Mouse (Mus musculus): Measurements from ENCODE around the gene Khsrp. TPM values are rescaled to one million over a fixed set of nuclear protein-coding genes. Genes with fewer than 3 reads are reported as not detected.

Gene Khsrp
- polyA plus RNA-seq, 1 experiment = 68.5 TPM

DNA sequence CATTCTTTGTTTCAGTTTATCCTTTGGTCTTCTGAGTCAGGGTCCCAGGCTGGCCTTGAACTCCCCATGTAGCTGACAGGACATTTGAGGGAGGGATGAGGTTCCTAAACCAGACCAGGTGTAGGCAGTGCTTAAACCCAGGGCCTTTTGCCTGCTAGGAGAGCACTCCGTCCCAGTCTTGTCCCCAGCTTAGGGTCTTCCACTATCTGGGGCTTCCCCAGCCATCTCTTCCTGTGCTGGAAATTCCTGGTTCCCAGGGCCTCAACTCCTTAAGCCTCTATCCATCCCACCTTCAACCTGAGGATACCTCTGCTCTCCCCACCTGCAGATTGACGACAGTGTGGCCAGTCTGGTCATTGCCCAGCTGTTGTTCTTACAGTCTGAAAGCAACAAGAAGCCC, 40.4 kb downstream of the Khsrp start:
- Histone ChIP-seq H3K27me3 (ENCODE audit: control insufficient read depth, insufficient read depth, insufficient read length) (no peaks in the 10 kb centered on the region), H3K36me3 (ENCODE audit: control insufficient read depth, insufficient read depth) (peaks cover 39% of the 10 kb centered on the region), H3ac (ENCODE audit: control insufficient read depth, insufficient read length, low read depth) (peak overlapping the region; percentile 60), H3K4me3 (ENCODE audit: insufficient read depth, poor library complexity, severe bottlenecking) (peak overlapping the region; percentile 76), H3K79me2 (ENCODE audit: control insufficient read depth, insufficient read depth) (peaks cover 28% of the 10 kb centered on the region), H3K79me3 (ENCODE audit: low read depth) (peaks cover 19% of the 10 kb centered on the region)
- TF ChIP-seq FOSL1 (IDR thresholded peaks at IDR 0.05; ENCODE audit: insufficient read depth, low read length, poor library complexity, severe bottlenecking) = no peak
- TF ChIP-seq CTCF (IDR thresholded peaks at IDR 0.05; ENCODE audit: control insufficient read depth, insufficient read depth, insufficient read length) = no peak
- TF ChIP-seq MYOD1 (IDR thresholded peaks at IDR 0.05; ENCODE audit: control insufficient read depth, insufficient read length, low read depth) = no peak
- no peak for TF ChIP-seq USF1 (IDR thresholded peaks at IDR 0.05; ENCODE audit: low read depth)
- no peak for TF ChIP-seq MAX (IDR thresholded peaks at IDR 0.05)
- no peak for TF ChIP-seq MYOG (IDR thresholded peaks at IDR 0.05; ENCODE audit: control insufficient read depth, extremely low read depth, insufficient read length)
- no peak for TF ChIP-seq CEBPB (IDR thresholded peaks at IDR 0.05; ENCODE audit: low read depth)

DNA sequence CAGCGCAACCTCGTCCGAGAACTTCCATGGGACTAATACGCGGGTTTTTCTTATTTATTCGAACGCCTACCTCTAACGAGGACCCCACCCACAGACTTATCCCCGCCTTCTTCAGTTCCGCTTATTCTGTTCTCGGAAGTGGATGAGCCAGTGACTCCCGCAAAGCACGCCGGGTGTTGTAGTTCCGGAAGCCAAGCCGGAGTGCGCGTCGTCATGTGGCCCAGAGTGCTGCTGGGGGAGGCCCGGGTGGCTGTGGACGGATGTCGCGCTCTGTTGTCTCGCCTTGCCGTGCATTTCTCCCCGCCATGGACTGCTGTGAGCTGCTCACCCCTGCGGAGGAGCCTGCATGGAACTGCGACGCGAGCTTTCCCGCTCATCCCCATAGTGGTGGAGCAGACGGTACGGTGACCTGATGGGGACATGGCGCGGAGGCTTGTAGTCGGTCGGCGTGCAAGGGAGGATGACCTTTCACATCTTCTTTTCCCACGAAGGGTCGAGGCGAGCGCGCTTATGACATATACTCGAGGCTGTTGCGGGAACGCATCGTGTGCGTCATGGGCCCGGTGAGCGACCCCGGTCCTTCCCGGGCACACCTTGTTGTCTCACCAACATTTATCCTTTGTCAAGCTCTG, 41.1 kb downstream of the Khsrp start, which contains the start of gene Clpp:
Clpp (plus strand) TSS at position 191 of the 632 bp plus-strand sequence.
- H3K27me3 ChIP-seq (ENCODE audit: control insufficient read depth, insufficient read depth, insufficient read length) = no peaks in the 10 kb centered on the region
- H3K79me3 ChIP-seq (ENCODE audit: low read depth) = peaks cover 19% of the 10 kb centered on the region
- H3K4me3 ChIP-seq (ENCODE audit: insufficient read depth, poor library complexity, severe bottlenecking) = peak within 1 kb of the TSS; percentile 76
- H3ac ChIP-seq (ENCODE audit: control insufficient read depth, insufficient read length, low read depth) = peak within 1 kb of the TSS; percentile 81
- TF ChIP-seq MYOG (IDR thresholded peaks at IDR 0.05; ENCODE audit: control insufficient read depth, extremely low read depth, insufficient read length) (no peak), USF1 (IDR thresholded peaks at IDR 0.05; ENCODE audit: low read depth) (peak; percentile 22), CTCF (IDR thresholded peaks at IDR 0.05; ENCODE audit: control insufficient read depth, insufficient read depth, insufficient read length) (no peak), MAX (IDR thresholded peaks at IDR 0.05) (no peak)
- peaks cover 32% of the 10 kb centered on the region for H3K36me3 ChIP-seq (ENCODE audit: control insufficient read depth, insufficient read depth)
- peaks cover 28% of the 10 kb centered on the region for H3K79me2 ChIP-seq (ENCODE audit: control insufficient read depth, insufficient read depth)

DNA sequence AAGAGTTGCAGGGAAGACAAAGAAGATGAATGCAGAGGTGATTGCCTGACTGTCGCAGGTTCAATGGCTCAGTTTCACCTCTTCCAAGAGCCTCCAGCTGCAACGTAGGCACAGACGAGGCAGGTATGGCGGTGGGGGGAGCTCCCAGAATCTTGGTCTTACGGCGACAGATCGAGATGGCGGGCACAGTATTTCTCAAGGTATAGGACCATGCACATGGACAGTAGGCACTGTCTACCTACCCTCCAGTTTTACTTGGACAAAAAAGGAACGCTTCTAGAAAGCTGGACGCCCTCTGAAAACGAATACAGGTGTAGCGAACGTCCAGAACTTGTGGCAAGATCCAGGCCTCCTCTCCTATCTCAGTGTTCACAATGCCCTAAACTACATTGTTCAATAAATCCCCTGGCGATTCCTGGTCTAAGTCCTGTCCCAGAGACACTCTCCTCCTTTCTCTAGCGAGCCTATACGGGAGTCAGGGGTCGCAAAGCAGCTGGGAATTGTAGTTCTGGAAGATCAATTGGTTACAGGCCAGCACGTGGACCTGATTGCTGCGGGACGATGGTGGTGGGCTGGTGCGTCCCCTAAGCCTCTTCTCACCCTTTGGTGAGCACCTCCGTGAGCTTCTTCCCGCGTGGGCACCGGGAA, 41.7 kb downstream of the Khsrp start:
- TF ChIP-seq MYOD1 (IDR thresholded peaks at IDR 0.05; ENCODE audit: control insufficient read depth, insufficient read length, low read depth) = no peak
- TF ChIP-seq USF1 (IDR thresholded peaks at IDR 0.05; ENCODE audit: low read depth) = peak; percentile 68
- peak; percentile 67 for TF ChIP-seq MAX (IDR thresholded peaks at IDR 0.05)
- H3K79me2 ChIP-seq (ENCODE audit: control insufficient read depth, insufficient read depth) = peaks cover 28% of the 10 kb centered on the region
- peak overlapping the region; percentile 76 for H3K4me3 ChIP-seq (ENCODE audit: insufficient read depth, poor library complexity, severe bottlenecking)
- H3K36me3 ChIP-seq (ENCODE audit: control insufficient read depth, insufficient read depth) = peaks cover 26% of the 10 kb centered on the region
- peak overlapping the region; percentile 57 for H3ac ChIP-seq (ENCODE audit: control insufficient read depth, insufficient read length, low read depth)
- peaks cover 19% of the 10 kb centered on the region for H3K79me3 ChIP-seq (ENCODE audit: low read depth)
- H3K27me3 ChIP-seq (ENCODE audit: control insufficient read depth, insufficient read depth, insufficient read length) = no peaks in the 10 kb centered on the region

DNA sequence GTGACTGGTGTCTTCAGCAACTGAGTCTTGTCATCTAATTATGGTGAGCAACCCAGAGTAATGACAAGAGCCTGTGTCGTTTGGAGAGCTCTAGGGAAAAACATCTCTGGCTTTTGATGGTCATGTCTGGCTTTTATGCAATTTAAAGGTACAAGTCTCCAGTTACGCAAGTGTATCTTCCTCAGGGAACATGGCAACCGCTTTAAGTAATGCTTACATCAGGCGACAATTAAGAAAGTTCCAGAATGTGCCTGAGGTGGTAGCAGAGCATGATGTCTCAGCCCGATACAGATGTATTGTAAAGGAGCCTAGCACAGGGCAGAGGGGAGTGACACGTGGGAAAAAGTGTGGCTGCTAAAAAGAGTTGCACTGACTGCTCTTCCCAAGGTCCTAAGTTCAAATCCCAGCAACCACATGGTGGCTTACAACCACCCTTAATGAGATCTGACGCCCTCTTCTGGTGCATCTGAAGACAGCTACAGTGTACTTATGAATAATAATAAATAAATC, 42.3 kb downstream of the Khsrp start:
- Histone ChIP-seq H3K27me3 (ENCODE audit: control insufficient read depth, insufficient read depth, insufficient read length) (no peaks in the 10 kb centered on the region), H3K36me3 (ENCODE audit: control insufficient read depth, insufficient read depth) (peaks cover 21% of the 10 kb centered on the region), H3ac (ENCODE audit: control insufficient read depth, insufficient read length, low read depth) (no peak overlapping the region), H3K4me3 (ENCODE audit: insufficient read depth, poor library complexity, severe bottlenecking) (no peak overlapping the region), H3K79me3 (ENCODE audit: low read depth) (peaks cover 19% of the 10 kb centered on the region), H3K79me2 (ENCODE audit: control insufficient read depth, insufficient read depth) (peaks cover 28% of the 10 kb centered on the region)
- TF ChIP-seq USF1 (IDR thresholded peaks at IDR 0.05; ENCODE audit: low read depth) = no peak
- no peak for TF ChIP-seq MYOD1 (IDR thresholded peaks at IDR 0.05; ENCODE audit: control insufficient read depth, insufficient read length, low read depth)
- TF ChIP-seq FOSL1 (IDR thresholded peaks at IDR 0.05; ENCODE audit: insufficient read depth, low read length, poor library complexity, severe bottlenecking) = no peak
- no peak for TF ChIP-seq CEBPB (IDR thresholded peaks at IDR 0.05; ENCODE audit: low read depth)
- no peak for TF ChIP-seq MAX (IDR thresholded peaks at IDR 0.05)
- no peak for TF ChIP-seq MYOG (IDR thresholded peaks at IDR 0.05; ENCODE audit: control insufficient read depth, extremely low read depth, insufficient read length)
- TF ChIP-seq CTCF (IDR thresholded peaks at IDR 0.05; ENCODE audit: control insufficient read depth, insufficient read depth, insufficient read length) = no peak

DNA sequence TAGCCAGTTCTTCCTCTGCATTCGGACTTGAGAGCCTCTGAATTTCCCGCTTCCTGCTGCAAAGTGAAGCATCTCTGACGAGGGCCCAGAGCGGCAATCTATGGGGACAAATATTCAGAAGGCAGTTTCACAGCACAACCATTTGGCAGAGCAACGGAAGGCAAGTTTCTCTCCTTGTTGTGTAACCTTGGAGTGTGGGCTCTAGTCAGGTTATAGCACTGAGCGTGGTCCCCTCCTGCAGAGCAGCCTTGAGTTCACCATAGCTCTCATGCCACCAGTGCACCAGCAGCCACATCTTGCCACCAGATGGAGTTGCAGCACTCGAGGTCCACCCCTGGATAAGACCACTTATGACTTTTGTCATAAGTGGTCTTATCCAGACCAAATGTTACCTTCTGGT, 42.9 kb downstream of the Khsrp start:
- no peaks in the 10 kb centered on the region for H3K27me3 ChIP-seq (ENCODE audit: control insufficient read depth, insufficient read depth, insufficient read length)
- no peak overlapping the region for H3K4me3 ChIP-seq (ENCODE audit: insufficient read depth, poor library complexity, severe bottlenecking)
- peaks cover 19% of the 10 kb centered on the region for H3K79me3 ChIP-seq (ENCODE audit: low read depth)
- peaks cover 28% of the 10 kb centered on the region for H3K79me2 ChIP-seq (ENCODE audit: control insufficient read depth, insufficient read depth)
- H3ac ChIP-seq (ENCODE audit: control insufficient read depth, insufficient read length, low read depth) = no peak overlapping the region
- no peak for TF ChIP-seq FOSL1 (IDR thresholded peaks at IDR 0.05; ENCODE audit: insufficient read depth, low read length, poor library complexity, severe bottlenecking)
- TF ChIP-seq CTCF (IDR thresholded peaks at IDR 0.05; ENCODE audit: control insufficient read depth, insufficient read depth, insufficient read length) = no peak
- no peak for TF ChIP-seq CEBPB (IDR thresholded peaks at IDR 0.05; ENCODE audit: low read depth)
- no peak for TF ChIP-seq USF1 (IDR thresholded peaks at IDR 0.05; ENCODE audit: low read depth)
- no peak for TF ChIP-seq MYOG (IDR thresholded peaks at IDR 0.05; ENCODE audit: control insufficient read depth, extremely low read depth, insufficient read length)
- no peak for TF ChIP-seq MYOD1 (IDR thresholded peaks at IDR 0.05; ENCODE audit: control insufficient read depth, insufficient read length, low read depth)
- no peak for TF ChIP-seq MAX (IDR thresholded peaks at IDR 0.05)
- H3K36me3 ChIP-seq (ENCODE audit: control insufficient read depth, insufficient read depth) = peaks cover 16% of the 10 kb centered on the region

Data from C2C12 (cell line).